Mouse (Mus musculus): ENCODE measurements at regions not wholly inside any gene's neighbourhood (a gene's known extent, or its start where the extent isn't known, plus 50 kb on each side); places are given as distances from the start of the nearest gene placed in this dataset.

DNA sequence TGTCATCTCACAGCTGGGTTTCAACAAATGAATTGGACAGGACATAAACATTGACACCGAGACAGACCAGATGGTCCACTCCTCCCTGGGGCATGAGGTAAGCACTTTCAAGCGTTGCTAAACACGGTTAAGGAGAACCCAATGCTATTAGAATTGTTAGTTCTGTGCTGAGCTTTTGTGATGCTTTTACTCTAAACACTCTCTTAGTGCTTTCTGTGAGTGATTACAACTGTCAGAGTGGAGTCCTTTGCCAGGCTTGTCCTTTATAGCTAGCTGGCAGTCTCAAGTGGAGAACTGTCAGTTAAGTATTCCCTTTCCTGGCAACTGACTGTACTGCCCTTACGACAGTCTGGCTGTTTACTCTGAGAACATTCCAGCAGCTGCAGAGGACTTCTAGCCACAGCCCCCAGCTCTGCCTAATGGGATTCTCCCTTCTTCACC is 95.6 kb upstream of the Ccng1 start:
- Histone ChIP-seq H3K27me3 (ENCODE audit: insufficient read depth, low read length) (no peaks in the 10 kb centered on the region; the same call in 1 of the 2 replicates), H3K9me3 (replicated peaks) (no peaks in the 10 kb centered on the region), H3K4me1 (ENCODE audit: insufficient read depth, low read depth, low read length) (no peaks in the 10 kb centered on the region), H3K4me3 (ENCODE audit: low read depth, low read length) (no peak overlapping the region), H3K36me3 (replicated peaks) (no peaks in the 10 kb centered on the region)
- DNase-seq (ENCODE audit: low spot score), result no peak
- no peak for TF ChIP-seq POLR2AphosphoS5 (IDR thresholded peaks at IDR 0.05; ENCODE audit: insufficient replicate concordance, low read depth, low read length)
- no peak for TF ChIP-seq TAL1 (conservative IDR thresholded peaks at IDR 0.05; ENCODE audit: low read depth, low read length)
- TF ChIP-seq GATA1 (IDR thresholded peaks at IDR 0.05; ENCODE audit: borderline replicate concordance, low read length), result no peak
- TF ChIP-seq GATA2 (IDR thresholded peaks at IDR 0.05; ENCODE audit: borderline replicate concordance, low read depth, low read length), result no peak
- no peak for TF ChIP-seq CTCF (IDR thresholded peaks at IDR 0.05; ENCODE audit: low read depth, low read length)
- ATAC-seq (ENCODE audit: extremely low read depth, insufficient number of reproducible peaks, low FRiP score, poor library complexity, severe bottlenecking), result no peak

- Histone ChIP-seq H3K4me3 (ENCODE audit: low read depth, low read length) (no peak overlapping the region), H3K4me1 (ENCODE audit: insufficient read depth, low read depth, low read length) (no peaks in the 10 kb centered on the region), H3K27me3 (ENCODE audit: insufficient read depth, low read length) (no peaks in the 10 kb centered on the region), H3K36me3 (replicated peaks) (no peaks in the 10 kb centered on the region), H3K9me3 (replicated peaks) (no peaks in the 10 kb centered on the region)
- ATAC-seq (ENCODE audit: extremely low read depth, insufficient number of reproducible peaks, low FRiP score, poor library complexity, severe bottlenecking) (no peak), DNase-seq (ENCODE audit: low spot score) (no peak)
- no peak for TF ChIP-seq GATA2 (IDR thresholded peaks at IDR 0.05; ENCODE audit: borderline replicate concordance, low read depth, low read length)
- TF ChIP-seq TAL1 (conservative IDR thresholded peaks at IDR 0.05; ENCODE audit: low read depth, low read length), result no peak
- TF ChIP-seq POLR2AphosphoS5 (IDR thresholded peaks at IDR 0.05; ENCODE audit: insufficient replicate concordance, low read depth, low read length), result no peak
- no peak for TF ChIP-seq GATA1 (IDR thresholded peaks at IDR 0.05; ENCODE audit: borderline replicate concordance, low read length)
- TF ChIP-seq CTCF (IDR thresholded peaks at IDR 0.05; ENCODE audit: low read depth, low read length), result no peak
Observed at GRCm38 (mm10) chr11:40846586-40846985, 91.5 kb upstream of the Ccng1 start.

DNA sequence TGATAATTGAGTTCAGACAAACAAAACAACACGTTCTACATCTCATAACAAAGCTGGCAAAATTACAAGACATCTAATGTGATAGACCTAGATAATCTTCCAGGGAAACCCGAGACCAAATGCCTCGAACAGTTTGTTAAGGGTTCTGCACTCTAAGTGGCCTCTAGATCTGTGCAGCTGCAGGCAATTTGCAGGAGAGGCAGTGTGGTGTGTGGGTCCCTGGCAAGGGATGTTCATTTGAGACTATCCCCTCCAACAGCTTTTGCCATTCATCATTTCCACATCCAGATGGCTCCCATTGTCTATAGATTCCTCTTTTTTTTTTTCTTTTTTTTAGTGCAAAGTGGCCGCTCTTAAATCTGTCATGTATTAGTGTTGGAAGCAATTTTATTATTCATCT is 80.3 kb upstream of the Ccng1 start:
- ATAC-seq (ENCODE audit: extremely low read depth, insufficient number of reproducible peaks, low FRiP score, poor library complexity, severe bottlenecking) (no peak), DNase-seq (ENCODE audit: low spot score) (no peak)
- no peaks in the 10 kb centered on the region for H3K36me3 ChIP-seq (replicated peaks)
- H3K4me1 ChIP-seq (ENCODE audit: insufficient read depth, low read depth, low read length), result no peaks in the 10 kb centered on the region
- no peak overlapping the region for H3K4me3 ChIP-seq (ENCODE audit: low read depth, low read length)
- H3K27me3 ChIP-seq (ENCODE audit: insufficient read depth, low read length), result no peaks in the 10 kb centered on the region
- TF ChIP-seq TAL1 (conservative IDR thresholded peaks at IDR 0.05; ENCODE audit: low read depth, low read length), result no peak
- no peak for TF ChIP-seq GATA1 (IDR thresholded peaks at IDR 0.05; ENCODE audit: borderline replicate concordance, low read length)
- no peak for TF ChIP-seq POLR2AphosphoS5 (IDR thresholded peaks at IDR 0.05; ENCODE audit: insufficient replicate concordance, low read depth, low read length)
- TF ChIP-seq GATA2 (IDR thresholded peaks at IDR 0.05; ENCODE audit: borderline replicate concordance, low read depth, low read length), result no peak
- TF ChIP-seq CTCF (IDR thresholded peaks at IDR 0.05; ENCODE audit: low read depth, low read length), result no peak
- H3K9me3 ChIP-seq (replicated peaks), result no peaks in the 10 kb centered on the region
